Mouse (Mus musculus): ENCODE results near the gene Tsks. TPM values are rescaled to one million over a fixed set of nuclear protein-coding genes. Genes with fewer than 3 reads are reported as not detected.

Tsks gene
- polyA plus RNA-seq, 2 experiments = 0.05 to 0.07 TPM

- Histone ChIP-seq H3K9ac (replicated peaks) (no peak overlapping the region; the same call in 1 of the 2 replicates), H3K27ac (no peak overlapping the region), H3K4me2 (ENCODE audit: low read depth) (peak overlapping the region; percentile 67), H3K4me3 (ENCODE audit: insufficient read depth in 1 of 2, low read depth in 2 of 2, low read length in 2 of 2) (0 out of 4 replicates have a peak overlapping the region, but pooled peaks of 1 of the 2 experiments have one; percentile 5), H3K4me1 (replicated peaks; ENCODE audit: control insufficient read depth in 2 of 2, insufficient read depth in 2 of 2, low read length in 1 of 2) (peaks cover 13 to 23% of the 10 kb centered on the region in 2 experiments), H3K9me3 (ENCODE audit: control insufficient read depth, low read length) (no peaks in the 10 kb centered on the region), H3K36me3 (replicated peaks; ENCODE audit: control insufficient read depth, insufficient read depth, low read depth) (peaks cover 17% of the 10 kb centered on the region), H3K27me3 (ENCODE audit: control insufficient read depth, insufficient read depth, low read length) (no peaks in the 10 kb centered on the region)
- DNase-seq (ENCODE audit: low read depth in 3 of 3, low spot score in 3 of 3) = no peak
- TF ChIP-seq EP300 (IDR thresholded peaks at IDR 0.05; ENCODE audit: low read depth) (no peak), CTCF (IDR thresholded peaks at IDR 0.05; ENCODE audit: low read depth) (no peak)
- no peak for ATAC-seq (ENCODE audit: insufficient read depth)
- WGBS (ENCODE audit: insufficient replicate concordance) = 52% methylated on average over 14 of the region's 14 CpGs
Observed at GRCm38 (mm10) chr7:44973415-44974130, 30.6 kb downstream of the Tsks start.

DNA sequence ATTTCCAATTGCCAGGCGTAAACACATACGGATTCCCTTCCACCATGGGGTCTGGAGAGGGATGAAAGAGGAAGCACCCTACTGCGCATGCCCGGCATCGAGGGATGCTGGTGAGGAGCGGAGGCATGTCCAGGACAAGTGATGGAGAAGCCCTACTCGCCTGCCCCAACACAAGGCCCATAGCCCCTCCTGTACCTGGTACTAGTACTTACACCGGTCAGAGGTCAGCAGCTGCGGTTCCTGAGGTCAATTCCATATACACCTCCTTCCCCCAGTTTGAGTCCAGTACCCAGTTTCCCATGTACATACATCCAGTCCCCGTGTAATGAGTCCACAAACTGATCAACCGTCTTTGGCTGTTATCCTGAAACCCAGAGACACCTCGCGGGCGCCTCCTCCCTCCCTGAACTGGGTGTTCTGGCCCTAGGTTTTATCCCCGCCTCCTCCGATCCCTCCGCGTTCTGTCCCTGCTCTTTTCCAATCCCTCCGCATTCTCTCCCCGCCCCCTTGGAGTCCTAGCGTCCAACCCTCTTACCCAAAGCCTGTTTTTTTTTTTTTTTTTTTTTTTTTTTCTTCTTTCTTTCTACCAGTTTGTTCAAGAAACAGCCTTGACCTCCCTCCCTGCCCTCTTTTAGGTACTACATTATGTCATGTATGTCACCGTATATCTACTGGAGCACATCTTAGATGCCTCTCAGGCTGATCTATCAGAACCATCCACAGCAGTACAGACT, 31.5 kb downstream of the Tsks start, which contains the start of gene Cpt1c:
TSS of gene Cpt1c (minus strand) at position 469 of the 734 bp plus-strand sequence.
- no peaks in the 10 kb centered on the region for H3K9me3 ChIP-seq (ENCODE audit: control insufficient read depth, low read length)
- peak within 1 kb of the TSS; percentile 59 for H3K27ac ChIP-seq
- H3K4me1 ChIP-seq (replicated peaks; ENCODE audit: control insufficient read depth in 2 of 2, insufficient read depth in 2 of 2, low read length in 1 of 2) = peaks cover 13 to 23% of the 10 kb centered on the region in 2 experiments
- H3K36me3 ChIP-seq (replicated peaks; ENCODE audit: control insufficient read depth, insufficient read depth, low read depth) = peaks cover 25% of the 10 kb centered on the region
- ATAC-seq (ENCODE audit: insufficient read depth) (peak; percentile 65), DNase-seq (ENCODE audit: low read depth in 3 of 3, low spot score in 3 of 3) (peak; percentile 57 to 74 (median 65))
- TF ChIP-seq CTCF (IDR thresholded peaks at IDR 0.05; ENCODE audit: low read depth) (0 out of 2 replicates have a peak, but pooled peaks have one; percentile 19), EP300 (IDR thresholded peaks at IDR 0.05; ENCODE audit: low read depth) (peak; percentile 32; the same call in 1 of the 2 replicates)
- H3K4me3 ChIP-seq (ENCODE audit: insufficient read depth in 1 of 2, low read depth in 2 of 2, low read length in 2 of 2) = peak within 1 kb of the TSS; percentile 29 to 50
- H3K27me3 ChIP-seq (ENCODE audit: control insufficient read depth, insufficient read depth, low read length) = no peaks in the 10 kb centered on the region
- WGBS (ENCODE audit: insufficient replicate concordance) = 5% methylated on average over 22 of the region's 22 CpGs
- H3K9ac ChIP-seq (replicated peaks) = peak within 1 kb of the TSS; percentile 16; the same call in 1 of the 2 replicates
- peak within 1 kb of the TSS; percentile 67 for H3K4me2 ChIP-seq (ENCODE audit: low read depth)

DNA sequence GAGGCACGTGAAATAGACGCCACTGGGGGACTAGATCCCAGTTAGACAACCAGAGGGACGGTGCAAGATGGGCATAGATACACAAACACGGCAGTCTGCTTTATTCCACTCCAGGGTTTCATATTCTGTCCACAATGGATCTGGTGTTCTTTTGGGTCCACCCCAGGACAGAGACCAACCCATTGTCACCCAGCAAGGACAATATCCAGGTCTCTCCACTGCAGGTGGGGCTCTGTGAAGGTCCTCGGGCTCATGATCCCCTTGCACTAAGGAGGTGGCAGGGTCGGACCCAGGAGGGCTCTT, 32.1 kb downstream of the Tsks start:
- Histone ChIP-seq H3K9me3 (ENCODE audit: control insufficient read depth, low read length) (no peaks in the 10 kb centered on the region), H3K27me3 (ENCODE audit: control insufficient read depth, insufficient read depth, low read length) (no peaks in the 10 kb centered on the region), H3K4me3 (ENCODE audit: insufficient read depth in 1 of 2, low read depth in 2 of 2, low read length in 2 of 2) (no peak overlapping the region), H3K27ac (peak overlapping the region; percentile 20), H3K9ac (replicated peaks) (no peak overlapping the region), H3K4me2 (ENCODE audit: low read depth) (peak overlapping the region; percentile 67), H3K36me3 (replicated peaks; ENCODE audit: control insufficient read depth, insufficient read depth, low read depth) (peaks cover 27% of the 10 kb centered on the region), H3K4me1 (replicated peaks; ENCODE audit: control insufficient read depth in 2 of 2, insufficient read depth in 2 of 2, low read length in 1 of 2) (peaks cover 13 to 20% of the 10 kb centered on the region in 2 experiments)
- DNase-seq (ENCODE audit: low read depth in 3 of 3, low spot score in 3 of 3) = no peak
- TF ChIP-seq EP300 (IDR thresholded peaks at IDR 0.05; ENCODE audit: low read depth) (no peak), CTCF (IDR thresholded peaks at IDR 0.05; ENCODE audit: low read depth) (no peak)
- ATAC-seq (ENCODE audit: insufficient read depth) = no peak
- WGBS (ENCODE audit: insufficient replicate concordance) = 25% methylated on average over 6 of the region's 6 CpGs

GRCm38 (mm10) chr7:44978300-44978699, 35.3 kb downstream of the Tsks start:
- Histone ChIP-seq H3K27me3 (ENCODE audit: control insufficient read depth, insufficient read depth, low read length) (no peaks in the 10 kb centered on the region), H3K9ac (replicated peaks) (no peak overlapping the region), H3K4me2 (ENCODE audit: low read depth) (no peak overlapping the region), H3K4me1 (replicated peaks; ENCODE audit: control insufficient read depth in 2 of 2, insufficient read depth in 2 of 2, low read length in 1 of 2) (peaks cover 7 to 11% of the 10 kb centered on the region in 2 experiments; a peak in 3 of 4 replicates), H3K36me3 (replicated peaks; ENCODE audit: control insufficient read depth, insufficient read depth, low read depth) (peaks cover 40% of the 10 kb centered on the region), H3K4me3 (ENCODE audit: insufficient read depth in 1 of 2, low read depth in 2 of 2, low read length in 2 of 2) (no peak overlapping the region), H3K27ac (no peak overlapping the region), H3K9me3 (ENCODE audit: control insufficient read depth, low read length) (no peaks in the 10 kb centered on the region)
- no peak for DNase-seq (ENCODE audit: low read depth in 3 of 3, low spot score in 3 of 3)
- WGBS (ENCODE audit: insufficient replicate concordance) = 80% methylated on average over 3 of the region's 3 CpGs
- no peak for ATAC-seq (ENCODE audit: insufficient read depth)
- TF ChIP-seq CTCF (IDR thresholded peaks at IDR 0.05; ENCODE audit: low read depth) = peak; percentile 24
- no peak for TF ChIP-seq EP300 (IDR thresholded peaks at IDR 0.05; ENCODE audit: low read depth)

DNA sequence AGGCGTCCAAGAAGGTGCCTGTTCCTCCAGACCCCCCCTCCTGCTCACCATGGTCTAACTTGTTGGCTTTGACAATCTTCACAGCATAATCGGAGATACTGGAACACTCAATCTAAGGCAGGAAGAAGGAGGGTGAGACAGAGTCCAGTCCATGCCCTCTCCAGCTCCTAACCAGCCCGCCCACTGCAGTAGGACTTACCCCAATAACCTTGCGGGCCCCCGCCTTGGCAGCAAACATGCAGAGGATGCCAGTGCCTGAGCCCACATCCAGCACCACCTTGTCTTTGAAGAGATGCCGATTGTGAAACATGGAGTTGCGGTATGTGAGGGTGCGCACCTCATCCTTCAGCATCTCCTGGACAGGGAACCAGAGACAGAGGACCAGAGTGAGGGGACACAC, 38.5 kb downstream of the Tsks start:
- H3K27me3 ChIP-seq (ENCODE audit: control insufficient read depth, insufficient read depth, low read length) = no peaks in the 10 kb centered on the region
- H3K4me2 ChIP-seq (ENCODE audit: low read depth) = no peak overlapping the region
- no peak for DNase-seq (ENCODE audit: low read depth in 3 of 3, low spot score in 3 of 3)
- no peak for ATAC-seq (ENCODE audit: insufficient read depth)
- H3K36me3 ChIP-seq (replicated peaks; ENCODE audit: control insufficient read depth, insufficient read depth, low read depth) = peaks cover 40% of the 10 kb centered on the region
- no peak overlapping the region for H3K9ac ChIP-seq (replicated peaks)
- peaks cover 3 to 5% of the 10 kb centered on the region in 2 experiments; a peak in 2 of 4 replicates for H3K4me1 ChIP-seq (replicated peaks; ENCODE audit: control insufficient read depth in 2 of 2, insufficient read depth in 2 of 2, low read length in 1 of 2)
- H3K27ac ChIP-seq = no peak overlapping the region
- TF ChIP-seq EP300 (IDR thresholded peaks at IDR 0.05; ENCODE audit: low read depth) = no peak
- no peak for TF ChIP-seq CTCF (IDR thresholded peaks at IDR 0.05; ENCODE audit: low read depth)
- H3K4me3 ChIP-seq (ENCODE audit: insufficient read depth in 1 of 2, low read depth in 2 of 2, low read length in 2 of 2) = no peak overlapping the region
- no peaks in the 10 kb centered on the region for H3K9me3 ChIP-seq (ENCODE audit: control insufficient read depth, low read length)
- WGBS (ENCODE audit: insufficient replicate concordance) = 81% methylated on average over 8 of the region's 8 CpGs

Data from liver, embryonic 14.5 days (tissue).